Mouse (Mus musculus) hematopoietic stem cell, adult 5-6 weeks (primary cell): ENCODE measurements around the gene Clp1. TPM values are rescaled to one million over a fixed set of nuclear protein-coding genes. Genes with fewer than 3 reads are reported as not detected.
A peak's percentile ranks its signal among the peaks of the same experiment; 100 is the strongest.

ENCODE experiments used
- ATAC-seq, 2 experiments: fragments of 125-278 bp in 1 of 2; replicated peaks in 1 of 2; 2 replicates each; pipeline ENCODE4 v1.8.0; 2016 to 2017; ENCODE audit warnings: inconsistent platforms in 2 of 2, mild to moderate bottlenecking in 2 of 2, moderate number of reproducible peaks in 2 of 2, low read depth in 1 of 2, moderate TSS enrichment in 1 of 2; ENCODE audit not compliant: low FRiP score in 2 of 2, poor library complexity in 2 of 2, severe bottlenecking in 2 of 2, insufficient read depth in 1 of 2, low TSS enrichment in 1 of 2
- total RNA-seq: library from RNA; stranded (forward); fragments of 172-1452, 232-1000 nt; gene quantifications from 2 replicates; pipeline ENCODE4 v1.2.3, GENCODE M21; 2017

The Clp1 gene
- 37.4 and 38.4 TPM in 2 replicates for total RNA-seq

DNA sequence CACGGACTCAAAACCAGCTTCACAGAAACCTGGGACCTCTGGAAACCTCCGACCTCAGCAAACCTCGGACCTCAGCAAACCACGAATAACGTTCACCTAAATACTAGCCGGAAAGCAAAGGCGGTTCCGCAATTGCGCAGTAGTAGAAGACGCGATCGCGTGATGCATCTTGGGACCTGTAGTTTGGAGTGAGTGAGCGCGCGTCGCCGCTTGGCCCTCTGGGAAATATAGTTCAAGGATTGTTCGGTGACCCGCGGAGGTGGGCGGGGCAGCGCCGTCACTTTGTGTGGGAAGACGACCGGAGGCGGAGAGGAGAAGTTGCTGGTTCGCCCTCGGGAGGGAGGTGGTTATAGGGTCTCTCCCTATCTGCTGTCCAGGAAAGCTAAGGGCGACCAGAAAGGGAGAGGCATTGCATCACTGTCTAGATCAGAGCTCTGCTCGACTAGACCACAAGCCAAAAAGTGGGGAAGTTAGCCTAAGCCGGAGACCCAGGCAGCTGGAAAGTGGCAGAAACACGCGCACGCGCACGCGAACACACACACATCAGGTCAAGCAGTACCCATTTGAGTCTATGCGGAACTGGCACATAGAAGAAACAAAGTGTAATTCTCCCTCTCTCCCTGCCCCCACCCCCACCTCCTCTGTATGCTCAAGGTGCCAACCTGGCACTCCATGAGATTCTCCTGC lies at the start of gene Clp1:
Clp1 (minus strand) TSS at position 179 of the 687 bp plus-strand sequence.
- ATAC-seq = peak; percentile 98

DNA sequence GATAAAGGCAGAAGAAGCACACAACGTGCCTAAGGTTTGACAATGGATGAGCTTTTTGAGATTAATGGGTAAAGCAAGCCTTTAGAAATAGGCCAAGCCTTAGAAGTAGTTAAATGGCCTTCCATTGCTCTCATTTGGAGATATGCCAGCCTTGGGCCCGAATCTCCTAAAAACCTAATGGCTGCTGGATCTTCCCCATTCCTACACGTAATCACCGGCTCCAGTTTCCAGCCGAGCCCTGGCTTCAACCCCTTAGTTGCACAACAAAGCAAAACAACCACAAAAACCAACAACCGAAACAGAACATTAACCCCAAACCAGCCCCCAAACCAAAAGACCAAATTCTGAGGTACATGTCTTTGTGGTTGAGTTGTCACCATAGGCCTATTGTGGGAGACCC lies 48.5 kb upstream of the Clp1 start:
- no peak for ATAC-seq

DNA sequence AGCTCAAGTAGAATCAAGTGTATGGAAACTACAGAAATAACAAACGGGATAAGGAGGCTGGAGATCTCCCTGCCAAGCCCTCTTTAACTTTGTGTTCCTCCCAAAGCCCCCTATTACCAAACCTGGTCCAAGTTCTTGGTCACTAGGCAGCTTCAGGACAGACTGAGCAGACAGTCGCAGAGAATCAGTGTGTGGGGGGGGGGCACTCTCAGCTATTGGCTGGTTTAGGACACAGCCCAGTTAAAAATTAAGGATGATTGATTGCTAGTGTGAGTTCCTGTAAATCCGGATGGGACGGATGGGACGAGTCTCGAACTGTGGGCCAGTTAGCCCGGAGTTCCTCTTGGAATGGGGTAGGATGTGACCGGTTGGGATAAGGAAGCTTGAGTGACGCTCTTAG lies 48.1 kb upstream of the Clp1 start, which contains the start of gene Serping1:
Serping1 (minus strand) TSS at position 204 of the 400 bp plus-strand sequence.
- no peak for ATAC-seq

DNA sequence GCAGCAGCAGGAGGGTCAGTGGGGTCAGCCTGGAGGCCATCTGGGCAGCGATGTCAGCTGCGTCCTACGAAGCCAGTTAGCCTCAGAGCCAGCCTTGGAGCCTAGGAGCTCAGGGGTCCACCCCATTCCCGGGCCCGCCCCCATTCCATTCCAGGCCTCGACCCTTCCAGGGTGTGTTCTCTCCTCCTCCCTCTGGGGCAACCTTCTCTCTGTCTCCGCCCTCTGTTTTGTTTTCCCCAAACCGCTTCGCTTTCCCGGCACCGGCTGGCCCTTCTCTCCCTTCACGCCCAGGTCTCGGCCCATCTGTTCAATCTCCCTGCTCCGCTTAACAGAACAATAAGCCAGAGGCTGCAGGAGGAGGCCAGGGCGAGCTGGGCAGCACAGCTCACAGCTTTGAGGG lies 47.6 kb upstream of the Clp1 start:
- ATAC-seq = no peak

DNA sequence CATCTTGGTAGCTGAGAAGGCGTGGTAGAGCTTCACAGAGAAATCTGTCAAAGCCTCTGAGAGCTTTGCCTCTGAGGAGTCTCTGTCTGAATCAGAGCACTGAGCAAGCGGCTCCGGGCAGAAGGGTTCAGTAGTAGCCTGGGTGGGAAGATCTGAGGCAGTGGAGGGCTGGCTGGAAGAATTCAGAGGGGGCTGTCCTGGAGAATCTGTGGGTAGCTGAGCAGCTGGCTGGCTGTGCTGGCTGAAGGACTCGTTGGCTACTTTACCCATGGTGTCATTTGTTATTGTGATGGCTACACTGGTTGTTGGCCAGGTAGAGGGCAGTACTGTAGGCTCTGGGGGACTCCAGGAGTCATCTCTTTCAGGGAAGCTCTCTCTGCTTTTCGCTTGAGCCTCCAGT lies 46.0 kb upstream of the Clp1 start:
- ATAC-seq = no peak

DNA sequence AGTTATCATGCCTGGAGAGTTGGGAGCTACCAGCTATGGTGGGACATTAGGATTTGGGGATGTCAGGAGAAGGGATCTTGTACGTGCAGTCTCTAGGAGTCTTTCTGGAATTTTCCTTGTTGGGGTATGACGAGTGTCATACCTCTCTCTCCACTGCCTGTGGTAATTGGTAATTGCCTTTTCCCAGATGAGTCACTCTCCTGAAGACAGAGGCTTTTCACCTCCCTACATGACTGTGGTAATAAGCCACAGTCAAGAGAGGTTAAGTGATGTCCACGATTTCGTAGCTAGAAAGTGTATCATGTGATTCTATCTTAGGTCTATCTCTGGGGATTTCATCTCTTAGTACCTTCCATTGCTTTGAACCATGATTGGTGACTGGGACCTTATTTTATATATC lies 45.3 kb upstream of the Clp1 start:
- no peak for ATAC-seq

DNA sequence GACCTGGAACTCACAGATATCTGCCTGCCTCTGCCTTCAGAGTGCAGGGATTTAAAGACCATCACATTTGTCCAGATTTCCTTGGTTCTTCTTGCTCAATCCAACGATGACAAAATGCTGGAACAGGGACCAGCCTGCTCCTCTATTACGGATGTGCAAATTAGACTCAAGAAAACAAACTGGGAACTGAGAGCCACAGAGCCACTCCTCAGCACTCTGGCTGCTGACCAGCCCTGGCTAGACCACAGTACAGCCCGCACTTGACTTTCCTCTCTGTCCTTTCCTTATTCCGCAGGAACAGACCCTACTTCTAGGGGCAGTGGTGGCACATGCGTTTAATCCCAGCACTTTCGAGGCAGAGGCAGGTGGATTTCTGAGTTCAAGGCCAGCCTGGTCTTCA lies 43.4 kb upstream of the Clp1 start:
- no peak for ATAC-seq

DNA sequence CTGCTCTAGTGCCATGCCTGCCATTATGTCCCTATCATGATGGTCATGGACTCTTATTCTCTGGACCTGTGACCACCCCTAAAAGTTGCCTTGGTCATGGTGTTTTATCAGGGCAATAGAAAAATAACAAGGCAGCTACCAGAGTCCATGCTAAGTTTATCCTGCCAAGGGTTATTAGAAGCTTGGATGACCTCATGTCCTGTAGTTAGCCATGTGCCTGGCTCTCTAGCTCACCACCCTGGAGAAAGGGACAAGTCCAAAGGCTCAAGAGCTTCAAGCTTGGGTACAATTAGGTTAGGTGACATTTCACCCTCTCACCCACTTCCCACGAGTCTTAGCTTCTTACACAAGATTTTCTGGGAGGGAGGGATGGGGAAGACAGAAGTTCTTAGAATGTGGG lies 35.7 kb upstream of the Clp1 start:
- ATAC-seq = no peak

DNA sequence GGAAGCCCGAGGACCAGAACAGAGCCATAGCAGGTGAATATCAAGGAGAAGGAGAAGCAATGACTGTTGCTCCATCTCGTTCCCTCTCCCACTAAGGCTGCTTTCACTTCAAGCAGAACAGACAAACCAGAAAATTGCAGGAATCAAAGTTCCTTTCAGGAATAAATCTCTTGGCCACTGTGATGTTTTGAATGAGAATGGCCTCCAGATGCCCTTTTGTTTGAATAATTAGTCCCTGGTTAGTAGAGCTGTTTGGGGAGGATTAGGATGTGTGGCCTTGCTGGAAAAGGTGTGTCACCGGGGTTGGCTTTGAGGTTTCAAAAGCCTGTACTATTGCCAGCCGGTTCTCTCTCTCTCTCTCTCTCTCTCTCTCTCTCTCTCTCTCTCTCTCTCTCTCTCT lies 35.1 kb upstream of the Clp1 start:
- no peak for ATAC-seq

DNA sequence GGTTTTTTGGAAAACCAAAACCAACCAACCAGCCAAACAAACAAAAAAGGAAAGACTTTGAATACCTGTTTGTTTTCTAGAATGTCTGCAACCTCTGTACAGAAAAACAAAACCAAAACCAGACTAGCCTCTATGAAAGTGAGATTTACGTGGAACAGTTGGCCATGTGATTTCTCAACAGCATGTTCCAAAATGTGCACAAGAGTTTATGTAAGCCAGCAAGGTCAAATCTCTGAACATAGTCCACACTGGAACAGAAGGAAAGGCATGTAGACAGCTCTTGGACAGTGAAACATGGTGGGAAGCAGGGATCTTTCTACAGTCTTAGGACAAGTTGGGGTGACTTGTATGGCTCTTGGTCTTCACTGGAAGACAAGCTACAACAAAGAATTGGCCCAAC lies 34.7 kb upstream of the Clp1 start:
- ATAC-seq = no peak

DNA sequence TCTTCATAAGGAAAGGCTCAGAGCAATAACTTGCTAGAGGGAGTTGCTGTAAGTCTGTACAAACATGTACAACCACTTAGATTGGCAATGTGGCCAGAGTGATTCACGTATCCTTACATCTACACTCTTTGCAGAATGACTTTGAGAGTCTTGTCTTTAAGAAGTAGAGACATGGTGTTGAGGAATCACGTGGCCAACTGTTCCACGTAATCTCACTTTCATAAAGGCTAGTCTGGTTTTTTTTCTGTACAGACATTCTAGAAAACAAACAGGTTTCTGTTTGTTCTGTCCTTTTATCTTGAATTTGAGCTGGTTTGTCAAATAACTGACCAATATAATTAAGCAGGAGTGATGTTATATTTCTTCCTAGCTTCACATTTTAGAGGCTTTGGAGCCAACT lies 34.2 kb upstream of the Clp1 start:
- no peak for ATAC-seq

DNA sequence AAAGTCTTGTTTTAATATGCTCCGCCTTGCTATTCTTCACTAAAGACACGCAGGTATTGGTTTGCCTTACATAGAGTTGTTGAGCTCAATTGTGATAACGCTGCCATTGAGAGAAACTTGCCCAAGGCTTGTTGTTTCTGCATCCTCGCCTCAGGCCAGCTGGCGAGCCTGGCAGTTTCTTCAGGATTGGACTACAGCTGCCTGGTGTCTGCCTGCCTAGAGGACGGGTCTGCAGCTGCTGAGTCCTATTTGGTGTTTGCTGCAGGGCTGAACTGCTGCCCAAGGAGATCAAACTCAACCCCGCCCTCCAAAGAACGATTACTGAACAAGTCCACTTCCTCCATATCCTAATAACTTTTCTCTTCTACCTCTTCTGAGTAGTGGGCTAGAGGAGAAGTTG lies 33.6 kb upstream of the Clp1 start:
- no peak for ATAC-seq

DNA sequence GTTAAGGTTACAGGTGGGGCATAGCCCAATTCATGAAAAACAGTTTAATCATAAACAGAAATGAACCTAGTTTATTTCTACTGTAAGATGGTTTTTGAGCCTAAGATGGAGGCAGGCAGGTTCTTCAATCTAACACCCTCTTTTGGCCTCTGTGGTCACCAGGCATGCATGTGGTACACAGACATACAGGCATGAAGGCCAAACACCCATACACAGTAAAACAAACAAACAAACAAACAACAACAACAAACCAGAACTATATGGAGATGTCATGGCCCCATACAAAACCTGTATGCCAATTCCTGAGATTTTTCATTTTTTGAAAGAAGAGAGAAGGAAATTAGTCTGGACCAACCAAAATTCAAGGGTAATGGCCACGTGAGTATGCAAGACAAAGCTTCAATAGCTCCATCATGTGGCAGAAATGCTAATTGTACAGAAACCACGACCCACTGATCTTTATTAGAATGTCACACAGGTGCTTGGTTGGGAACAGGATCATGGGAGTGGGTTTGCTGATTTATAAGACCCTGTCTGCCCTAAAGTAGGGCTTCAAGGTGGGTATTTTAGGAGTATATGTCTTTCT lies 31.5 kb upstream of the Clp1 start:
- ATAC-seq = peak; percentile 88 to 91

DNA sequence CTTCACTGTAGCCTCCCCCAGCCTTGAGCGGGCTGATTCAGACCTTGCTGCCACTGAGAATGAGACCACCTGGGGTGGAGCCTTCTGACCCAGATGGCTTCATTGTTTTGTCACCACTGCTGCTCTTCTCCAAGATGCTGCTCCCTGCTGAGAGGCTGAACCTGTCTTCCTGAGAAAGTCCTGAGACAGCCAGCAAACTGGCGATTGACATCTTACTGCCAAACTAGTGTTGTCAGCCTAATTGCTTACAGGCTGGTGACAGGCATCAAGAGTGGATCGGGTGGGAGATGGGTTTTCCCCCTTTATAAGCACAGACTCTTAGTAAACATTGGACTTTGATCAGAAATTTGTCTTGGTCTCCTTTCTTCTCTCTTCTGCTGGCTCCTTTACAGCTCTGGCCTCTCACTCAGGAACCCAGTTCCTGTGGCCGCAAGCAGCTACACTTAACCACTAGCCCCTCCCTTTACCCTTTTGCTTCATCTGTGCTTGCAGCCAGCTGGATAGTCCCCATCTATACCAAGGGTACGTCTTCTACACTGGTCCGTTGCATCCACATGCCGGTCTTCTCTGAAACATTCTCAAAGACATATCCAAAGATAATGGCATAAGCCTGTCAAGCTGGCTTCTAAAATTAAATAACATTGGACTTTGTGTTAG lies 30.0 kb upstream of the Clp1 start:
- peak in 1 of 2 experiments; percentile 60; a peak in 1 of 4 replicates for ATAC-seq

DNA sequence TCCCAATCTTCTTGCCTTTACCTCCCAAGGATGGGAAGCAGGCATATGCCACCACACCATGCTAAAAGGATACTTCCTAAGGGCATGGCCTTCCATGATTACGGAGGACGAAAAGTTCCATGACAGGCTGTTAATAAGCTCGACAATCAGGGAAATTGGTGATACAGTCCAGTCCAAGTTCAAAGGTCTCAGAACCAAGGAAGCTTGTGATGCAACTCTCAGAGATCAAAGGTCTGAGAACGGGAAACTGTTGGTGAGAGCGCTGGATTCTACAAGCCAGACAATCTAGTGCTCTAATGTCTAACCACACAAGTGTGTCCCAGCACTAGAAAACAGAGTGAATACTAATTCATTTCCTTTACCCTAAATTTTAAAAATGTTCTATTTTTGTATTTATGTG lies 29.1 kb upstream of the Clp1 start:
- no peak for ATAC-seq

DNA sequence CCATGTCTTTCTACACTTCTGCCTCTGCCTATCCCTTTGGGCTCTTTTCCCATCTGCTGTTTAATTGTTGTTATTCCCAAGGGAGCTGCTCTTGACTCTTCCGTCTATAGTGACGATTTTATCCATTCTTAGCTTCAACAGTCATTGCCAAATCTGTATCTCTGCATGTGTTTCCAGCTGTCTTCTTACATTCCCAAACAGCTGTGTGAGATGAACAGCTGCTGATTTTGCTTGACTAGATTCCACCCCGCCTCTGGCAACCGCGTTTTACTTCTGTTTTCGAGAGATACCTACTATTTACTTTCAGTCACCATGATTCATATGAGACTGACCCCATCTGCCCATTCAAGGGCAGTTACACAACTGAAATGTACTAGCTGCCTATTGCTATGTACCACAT lies 23.0 kb upstream of the Clp1 start:
- ATAC-seq = no peak

DNA sequence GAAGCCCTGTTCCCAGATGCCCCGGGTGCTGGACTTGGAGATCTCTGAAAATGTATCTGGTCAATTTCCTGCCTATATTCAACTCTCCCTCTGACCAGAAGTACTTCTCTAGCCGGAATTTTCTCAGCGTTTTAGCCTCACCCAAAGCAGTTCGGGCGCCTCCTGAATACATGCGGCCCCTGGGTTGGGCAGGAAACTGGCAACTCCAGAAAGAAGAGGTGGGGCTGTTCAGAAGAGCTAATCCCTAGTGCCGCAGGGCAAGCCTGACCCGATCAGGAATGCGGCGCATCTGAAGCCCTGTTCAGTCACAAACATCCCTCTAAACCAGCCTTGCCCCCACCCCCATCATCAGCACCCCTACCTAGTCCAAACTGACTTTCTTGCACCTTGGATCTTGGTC lies 17.0 kb upstream of the Clp1 start:
- no peak for ATAC-seq

DNA sequence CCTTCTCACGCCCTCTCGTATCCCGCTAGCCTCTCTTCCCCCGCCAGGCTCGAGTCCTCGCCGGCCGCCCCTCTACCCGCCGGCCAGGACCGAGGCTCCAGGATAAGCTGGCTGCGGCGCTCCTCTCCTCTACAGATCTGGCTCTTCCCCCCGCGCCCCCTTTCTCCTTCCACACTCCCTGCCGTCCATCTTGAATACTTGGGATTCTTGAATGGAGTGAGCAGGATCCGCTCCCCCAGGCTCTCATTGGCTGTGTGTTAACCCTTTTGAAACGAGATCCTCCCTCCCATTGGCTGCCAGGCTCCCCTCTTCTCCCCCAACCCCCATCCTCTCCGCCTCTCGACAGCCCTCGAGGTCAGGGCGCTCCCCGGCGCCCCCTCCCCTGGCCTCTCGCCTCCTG lies 16.4 kb upstream of the Clp1 start, which contains the start of gene Gm19426:
Gm19426 (minus strand) TSS at position 95 of the 400 bp plus-strand sequence.
- peak; percentile 78 to 84 for ATAC-seq
